Mouse (Mus musculus) heart, embryonic 12.5 days (tissue): Measurements from ENCODE around the gene Ninj2. TPM values are rescaled to one million over a fixed set of nuclear protein-coding genes. Genes with fewer than 3 reads are reported as not detected.

Experiments used
- ATAC-seq: fragments of 200-750 bp; cut with Nextera tagmentation; 2 replicates; pipeline ENCODE4 v1.8.0; 2017; ENCODE audit warnings: moderate TSS enrichment, moderate library complexity; ENCODE audit not compliant: insufficient number of reproducible peaks, low FRiP score
- H3K27ac ChIP-seq: fragments of 300-500 bp; sonication (generic); 2 replicates; pipeline ENCODE4 v1.5.1; 2016; ENCODE audit warnings: mild to moderate bottlenecking, moderate library complexity; ENCODE audit not compliant: poor library complexity, severe bottlenecking
- H3K27me3 ChIP-seq: fragments of 300-500 bp; sonication (generic); replicated peaks from 2 replicates; pipeline ENCODE4 v1.6.1; 2016; ENCODE audit warnings: mild to moderate bottlenecking, moderate library complexity
- H3K36me3 ChIP-seq: fragments of 300-500 bp; sonication (generic); 2 replicates; pipeline ENCODE4 v1.6.1; 2016; ENCODE audit warnings: mild to moderate bottlenecking, moderate library complexity
- H3K4me1 ChIP-seq: fragments of 300-500 bp; sonication (generic); replicated peaks from 2 replicates; pipeline ENCODE4 v1.6.1; 2016; ENCODE audit warnings: mild to moderate bottlenecking
- H3K4me2 ChIP-seq: fragments of 300-500 bp; sonication (generic); 2 replicates; pipeline ENCODE4 v1.6.1; 2016; ENCODE audit warnings: mild to moderate bottlenecking, moderate library complexity
- H3K4me3 ChIP-seq: fragments of 300-500 bp; sonication (generic); 2 replicates; pipeline ENCODE4 v1.5.1; 2016; ENCODE audit warnings: mild to moderate bottlenecking
- H3K9ac ChIP-seq: fragments of 300-500 bp; sonication (generic); 2 replicates; pipeline ENCODE4 v1.6.1; 2016; ENCODE audit warnings: mild to moderate bottlenecking, moderate library complexity
- H3K9me3 ChIP-seq: fragments of 300-500 bp; sonication (generic); replicated peaks from 2 replicates; pipeline ENCODE4 v1.6.1; 2016; ENCODE audit warnings: mild to moderate bottlenecking, moderate library complexity
- WGBS: fragments of 180-500 bp; shearing (Covaris S2); methylation state at CpG from one replicate; pipeline ENCODE4 v1.1.7; 2016; 5-methylcytosine and 5-hydroxymethylcytosine counted together
- polyA plus RNA-seq: library from polyadenylated mRNA; unstranded; fragments of >200 nt; fragmentation: Nextera tagmentation; extraction: Ambion mirVana; gene quantifications from 2 replicates; pipeline ENCODE4 v1.2.1, GENCODE M21; 2016

Ninj2 gene
- polyA plus RNA-seq, 1 experiment from 2014 or later = not detected

DNA sequence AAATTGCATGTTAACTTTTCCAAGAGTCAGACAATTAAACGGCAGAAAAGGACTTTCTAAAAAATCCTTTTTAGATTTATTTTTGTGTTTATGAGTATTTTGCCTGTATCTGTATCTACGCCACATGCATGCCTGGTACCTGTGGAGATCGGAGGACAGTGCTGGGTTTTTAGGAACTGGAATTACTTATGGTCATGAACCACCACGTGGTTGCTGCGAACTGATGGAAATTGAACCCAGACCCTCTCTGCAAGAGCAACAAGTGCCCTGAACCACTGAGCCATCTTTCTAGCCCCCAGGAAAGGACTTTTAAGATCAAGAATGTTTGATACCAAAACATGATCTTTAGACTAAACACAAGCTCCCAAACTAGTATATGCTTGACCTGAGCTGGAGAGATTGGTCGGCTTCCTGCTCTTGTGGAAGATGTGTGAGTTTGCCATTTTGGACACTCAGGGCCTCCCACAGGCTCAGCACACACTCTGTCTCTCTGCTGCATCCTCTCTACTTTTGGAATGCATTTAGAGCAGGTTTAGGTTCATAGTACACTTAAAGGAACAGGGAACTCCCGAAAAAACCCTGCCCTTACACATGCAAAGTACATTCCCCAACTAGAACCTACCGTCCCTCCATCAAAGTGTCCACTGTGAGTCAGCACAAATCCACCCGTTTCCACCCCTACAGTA is 1.1 kb downstream of the Ninj2 start:
- H3K36me3 ChIP-seq = no peaks in the 10 kb centered on the region
- ATAC-seq = no peak
- no peak overlapping the region for H3K4me2 ChIP-seq
- no peaks in the 10 kb centered on the region for H3K27me3 ChIP-seq
- WGBS = 81% methylated on average over 9 of the region's 9 CpGs
- no peaks in the 10 kb centered on the region for H3K9me3 ChIP-seq
- 0 out of 2 replicates have a peak, but pooled peaks cover 7% of the 10 kb centered on the region for H3K4me1 ChIP-seq
- H3K9ac ChIP-seq = no peak overlapping the region
- no peak overlapping the region for H3K4me3 ChIP-seq
- H3K27ac ChIP-seq = no peak overlapping the region

DNA sequence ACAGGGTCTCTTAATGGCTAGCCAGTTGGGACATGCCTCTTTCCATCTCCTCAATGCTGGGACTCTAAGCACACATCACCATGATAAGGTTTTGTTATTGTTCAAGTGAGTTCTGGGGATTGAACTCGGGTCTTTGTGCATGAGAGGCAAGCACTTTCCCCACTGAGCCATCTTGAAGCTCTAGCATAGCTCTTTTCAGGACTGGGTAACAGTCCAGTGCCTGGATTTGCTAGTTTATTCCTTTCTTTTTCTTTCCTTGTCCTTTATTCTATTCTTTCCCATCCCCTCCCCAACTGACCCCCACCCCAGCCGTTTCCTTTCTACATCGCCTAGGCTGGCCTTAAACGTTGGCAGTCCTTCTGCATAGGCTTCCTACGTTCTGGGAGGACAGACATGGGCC is 1.9 kb downstream of the Ninj2 start:
- no peak overlapping the region for H3K4me3 ChIP-seq
- WGBS = 75% methylated on average over 5 of the region's 5 CpGs
- H3K36me3 ChIP-seq = no peaks in the 10 kb centered on the region
- H3K27ac ChIP-seq = no peak overlapping the region
- ATAC-seq = no peak
- no peaks in the 10 kb centered on the region for H3K27me3 ChIP-seq
- H3K9me3 ChIP-seq = no peaks in the 10 kb centered on the region
- no peak overlapping the region for H3K4me2 ChIP-seq
- H3K9ac ChIP-seq = no peak overlapping the region
- H3K4me1 ChIP-seq = 0 out of 2 replicates have a peak, but pooled peaks cover 7% of the 10 kb centered on the region

DNA sequence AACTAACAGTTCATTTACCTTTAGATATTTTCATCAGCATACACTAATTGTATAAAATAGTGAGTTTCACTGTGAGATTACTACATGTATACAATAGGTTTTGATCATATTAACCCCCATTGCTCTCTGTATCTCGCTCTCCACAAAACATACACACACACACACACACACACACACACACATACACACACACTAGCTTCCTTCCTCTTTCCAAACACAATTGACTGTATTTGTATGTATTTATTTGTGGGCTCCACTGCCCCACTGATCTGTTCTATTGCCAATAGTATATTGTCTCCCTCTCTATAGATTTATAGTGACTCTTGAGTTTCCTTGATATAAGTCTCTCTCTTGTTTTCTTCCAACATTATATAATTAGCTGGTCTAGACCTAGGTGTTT is 2.4 kb downstream of the Ninj2 start:
- no peaks in the 10 kb centered on the region for H3K27me3 ChIP-seq
- no peaks in the 10 kb centered on the region for H3K36me3 ChIP-seq
- 0 out of 2 replicates have a peak, but pooled peaks cover 7% of the 10 kb centered on the region for H3K4me1 ChIP-seq
- H3K4me3 ChIP-seq = no peak overlapping the region
- 94% methylated on average over 1 of the region's 1 CpGs for WGBS
- no peaks in the 10 kb centered on the region for H3K9me3 ChIP-seq
- no peak for ATAC-seq
- no peak overlapping the region for H3K9ac ChIP-seq
- no peak overlapping the region for H3K27ac ChIP-seq
- H3K4me2 ChIP-seq = no peak overlapping the region

- H3K9me3 ChIP-seq = no peaks in the 10 kb centered on the region
- no peak overlapping the region for H3K4me2 ChIP-seq
- no peak for ATAC-seq
- H3K9ac ChIP-seq = no peak overlapping the region
- no peak overlapping the region for H3K27ac ChIP-seq
- no peak overlapping the region for H3K4me3 ChIP-seq
- H3K4me1 ChIP-seq = peaks cover 5% of the 10 kb centered on the region
- no peaks in the 10 kb centered on the region for H3K27me3 ChIP-seq
- no peaks in the 10 kb centered on the region for H3K36me3 ChIP-seq
- WGBS = 80% methylated on average over 5 of the region's 5 CpGs
Measured at GRCm38 (mm10) chr6:120099392-120099791, 6.2 kb downstream of the Ninj2 start.

GRCm38 (mm10) chr6:120101221-120101620 is 8.1 kb downstream of the Ninj2 start:
- no peak for ATAC-seq
- no peak overlapping the region for H3K4me3 ChIP-seq
- no peak overlapping the region for H3K9ac ChIP-seq
- no peaks in the 10 kb centered on the region for H3K27me3 ChIP-seq
- WGBS = 82% methylated on average over 12 of the region's 12 CpGs
- H3K4me2 ChIP-seq = no peak overlapping the region
- no peak overlapping the region for H3K27ac ChIP-seq
- no peaks in the 10 kb centered on the region for H3K36me3 ChIP-seq
- H3K4me1 ChIP-seq = peaks cover 5% of the 10 kb centered on the region
- no peaks in the 10 kb centered on the region for H3K9me3 ChIP-seq

- Histone ChIP-seq H3K4me3 (no peak overlapping the region), H3K9me3 (no peaks in the 10 kb centered on the region), H3K4me2 (no peak overlapping the region), H3K9ac (no peak overlapping the region), H3K27me3 (no peaks in the 10 kb centered on the region), H3K36me3 (no peaks in the 10 kb centered on the region), H3K27ac (no peak overlapping the region), H3K4me1 (peaks cover 5% of the 10 kb centered on the region)
- ATAC-seq = no peak
- WGBS = 81% methylated on average over 6 of the region's 6 CpGs
Measured at GRCm38 (mm10) chr6:120101996-120102395, 8.8 kb downstream of the Ninj2 start.

- Histone ChIP-seq H3K4me2 (no peak overlapping the region), H3K36me3 (no peaks in the 10 kb centered on the region), H3K9me3 (no peaks in the 10 kb centered on the region), H3K4me1 (peaks cover 11% of the 10 kb centered on the region), H3K27me3 (no peaks in the 10 kb centered on the region), H3K27ac (no peak overlapping the region), H3K9ac (no peak overlapping the region), H3K4me3 (no peak overlapping the region)
- ATAC-seq = no peak
- 0% methylated on average over 1 of the region's 1 CpGs for whole genome bisulfite sequencing
Measured at GRCm38 (mm10) chr6:120103104-120103503, 10.0 kb downstream of the Ninj2 start.

GRCm38 (mm10) chr6:120105055-120105454 is 11.9 kb downstream of the Ninj2 start:
- Histone ChIP-seq H3K4me3 (no peak overlapping the region), H3K9ac (no peak overlapping the region), H3K27me3 (no peaks in the 10 kb centered on the region), H3K36me3 (no peaks in the 10 kb centered on the region), H3K27ac (no peak overlapping the region), H3K4me1 (peaks cover 26% of the 10 kb centered on the region), H3K4me2 (no peak overlapping the region), H3K9me3 (no peaks in the 10 kb centered on the region)
- no peak for ATAC-seq

- Histone ChIP-seq H3K4me3 (no peak overlapping the region), H3K27ac (no peak overlapping the region)
Measured at GRCm38 (mm10) chr6:120107586-120107985, 14.4 kb downstream of the Ninj2 start.

DNA sequence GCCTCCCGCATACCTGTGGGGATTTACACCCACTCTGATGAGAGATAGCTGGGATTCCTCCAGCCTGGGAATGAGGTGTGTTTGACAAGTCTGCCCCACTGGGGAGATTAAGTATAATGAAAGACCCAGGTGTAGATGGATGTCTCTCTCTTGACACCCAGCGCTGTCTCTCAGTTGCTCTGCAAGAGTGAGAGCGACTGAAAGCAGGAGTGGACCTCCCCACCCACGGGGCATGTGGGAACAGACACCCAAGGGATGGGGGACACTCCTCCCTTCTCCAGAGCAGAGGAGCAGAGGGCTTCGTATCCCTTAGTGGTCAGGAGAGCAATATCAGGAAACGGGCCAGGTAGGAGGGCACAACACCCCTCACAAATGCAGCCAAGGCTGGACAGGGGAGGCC is 14.9 kb downstream of the Ninj2 start:
- peaks cover 46% of the 10 kb centered on the region for H3K4me1 ChIP-seq
- no peak for ATAC-seq
- H3K27ac ChIP-seq = no peak overlapping the region
- no peaks in the 10 kb centered on the region for H3K27me3 ChIP-seq
- no peaks in the 10 kb centered on the region for H3K9me3 ChIP-seq
- H3K9ac ChIP-seq = no peak overlapping the region
- no peak overlapping the region for H3K4me3 ChIP-seq
- H3K36me3 ChIP-seq = no peaks in the 10 kb centered on the region
- no peak overlapping the region for H3K4me2 ChIP-seq
- 46% methylated on average over 6 of the region's 6 CpGs for WGBS

More at GRCm38 (mm10) chr6:120107586-120107985, 14.4 kb downstream of the Ninj2 start:
- H3K4me1 ChIP-seq = peaks cover 45% of the 10 kb centered on the region
- no peak for ATAC-seq
- no peak overlapping the region for H3K4me2 ChIP-seq
- no peaks in the 10 kb centered on the region for H3K27me3 ChIP-seq
- no peak overlapping the region for H3K9ac ChIP-seq
- H3K36me3 ChIP-seq = no peaks in the 10 kb centered on the region
- 62% methylated on average over 5 of the region's 5 CpGs for WGBS
- H3K9me3 ChIP-seq = no peaks in the 10 kb centered on the region

DNA sequence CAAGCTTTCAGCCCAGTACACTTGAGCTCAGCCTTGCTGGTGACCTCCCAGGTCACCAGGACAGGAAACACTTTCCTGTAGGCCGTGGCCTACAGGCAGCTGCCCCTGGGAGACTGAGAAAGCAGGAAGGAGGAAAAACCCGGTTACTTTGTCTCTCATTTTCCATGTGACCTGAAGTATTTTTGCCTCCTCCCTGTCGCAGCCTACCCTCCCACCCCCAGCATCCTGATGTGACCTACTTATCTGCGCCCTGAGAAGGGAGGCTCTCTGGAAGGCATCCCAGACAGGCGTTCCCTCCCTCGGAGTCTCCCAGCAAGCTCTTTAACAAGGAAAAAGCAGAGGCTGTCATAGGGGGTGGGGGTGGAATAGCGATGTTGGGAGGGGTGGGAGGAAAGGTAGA is 16.0 kb downstream of the Ninj2 start:
- 6% methylated on average over 7 of the region's 7 CpGs for WGBS

GRCm38 (mm10) chr6:120109932-120110331 is 16.8 kb downstream of the Ninj2 start:
- Histone ChIP-seq H3K4me3 (no peak overlapping the region), H3K4me1 (peaks cover 58% of the 10 kb centered on the region), H3K9ac (no peak overlapping the region), H3K36me3 (no peaks in the 10 kb centered on the region), H3K9me3 (no peaks in the 10 kb centered on the region), H3K27me3 (no peaks in the 10 kb centered on the region), H3K27ac (no peak overlapping the region), H3K4me2 (no peak overlapping the region)
- no peak for ATAC-seq
- 81% methylated on average over 5 of the region's 5 CpGs for WGBS

More for the DNA sequence above, 16.0 kb downstream of the Ninj2 start:
- no peaks in the 10 kb centered on the region for H3K36me3 ChIP-seq
- ATAC-seq = peak; percentile 77
- peaks cover 50% of the 10 kb centered on the region for H3K4me1 ChIP-seq
- H3K27ac ChIP-seq = peak overlapping the region; percentile 57
- H3K9ac ChIP-seq = no peak overlapping the region
- no peaks in the 10 kb centered on the region for H3K9me3 ChIP-seq
- H3K4me2 ChIP-seq = 0 out of 2 replicates have a peak overlapping the region, but pooled peaks have one; percentile 8
- no peak overlapping the region for H3K4me3 ChIP-seq
- no peaks in the 10 kb centered on the region for H3K27me3 ChIP-seq
